9 mouse cellular contexts compared by ENCODE assay signal in the genomic region with DNA sequence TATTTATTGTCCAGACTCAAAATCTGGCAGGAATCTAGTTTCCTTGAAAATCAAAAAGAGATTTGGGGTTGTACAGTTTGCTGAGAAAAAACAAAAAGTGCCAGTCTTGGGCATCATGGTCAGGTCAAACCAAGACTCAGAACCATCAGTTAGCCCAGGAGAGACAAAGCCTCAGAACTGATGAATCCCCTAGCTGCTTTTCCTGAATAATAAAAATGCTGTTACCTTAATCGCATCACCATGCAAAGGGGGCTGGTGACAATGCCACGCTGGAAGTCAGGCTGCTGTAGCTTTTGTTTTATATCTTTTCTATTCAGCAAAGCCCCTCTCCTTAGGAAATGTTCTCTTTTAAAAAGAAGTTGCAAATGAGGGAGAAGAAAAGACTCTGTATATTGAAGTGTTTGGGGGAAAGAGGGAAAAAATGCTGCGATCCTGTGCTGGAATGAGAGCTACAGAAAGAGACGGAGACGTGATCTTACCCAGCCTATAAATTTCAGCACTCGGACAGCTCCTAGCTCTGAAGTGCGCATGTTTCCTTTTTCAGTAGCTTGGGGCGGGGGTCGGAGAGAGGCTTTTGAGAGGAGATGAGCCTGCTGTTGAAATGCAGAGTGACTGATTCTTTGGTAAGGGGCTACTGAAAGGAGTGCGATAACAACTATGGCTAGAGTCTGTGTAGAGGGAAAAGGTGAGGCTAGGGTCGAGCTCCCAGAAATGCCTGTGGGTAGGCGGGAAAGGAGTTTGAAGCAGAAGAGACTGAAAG. TPM values are rescaled to one million over a fixed set of nuclear protein-coding genes. Genes with fewer than 3 reads are reported as not detected.
DNase-seq lines count a peak whose midpoint lies in the region; ATAC-seq and TF ChIP-seq lines count a peak whose summit lies in the region.
"Had no signal": no experiment of that assay in that cellular context is flagged by ENCODE, and none has a peak within 500 bp of the region (broad histone marks: within the 10 kb centered on the region; RNA-seq: fewer than 3 reads in every experiment).

Gene Glra2 (minus strand): TSS at position 455 of the 760 bp plus-strand sequence.

- no peak for ATAC-seq in heart, postnatal 0 days (ENCODE audit: insufficient read depth, low read depth)
- no peak for ATAC-seq in limb, embryonic 11.5 days (ENCODE audit: insufficient number of reproducible peaks, low FRiP score, low TSS enrichment, low read depth)
- no peak for ATAC-seq in CD4-positive, CD25-positive, alpha-beta regulatory T cell, adult 4 months

- peak; percentile 49 to 55 for DNase-seq in cerebellum, postnatal 10 days
- no peak for DNase-seq in cerebellum, adult 8-10 months
- DNase-seq in thymus, postnatal 14 days: peak; percentile 1
- no peak for DNase-seq in thymus, postnatal 25 days
- DNase-seq in heart, postnatal 0 days (ENCODE audit: low spot score): peak; percentile 15
- DNase-seq in limb, embryonic 11.5 days (ENCODE audit: low spot score): peak; percentile 56
- DNase-seq in retina, embryonic 14.5 days (ENCODE audit: low spot score): peak; percentile 73

- H3K4me2 ChIP-seq in heart, postnatal 0 days (ENCODE audit: low read depth, low read length): peak within 1 kb of the TSS; percentile 46; the same call in 1 of the 2 replicates
- H3K4me2 ChIP-seq in limb, embryonic 11.5 days (ENCODE audit: low read depth, severe bottlenecking): no peak within 1 kb of the TSS

- H3K4me1 ChIP-seq in heart, postnatal 0 days (ENCODE audit: control insufficient read depth, insufficient read depth): no peaks in the 10 kb centered on the region
- H3K4me1 ChIP-seq in limb, embryonic 11.5 days (ENCODE audit: control insufficient read depth, insufficient read depth, low read length): no peaks in the 10 kb centered on the region

- 0 out of 2 replicates have a peak within 1 kb of the TSS, but pooled peaks have one; percentile 15 for H3K4me3 ChIP-seq in heart, postnatal 0 days (ENCODE audit: low read depth, low read length)
- no peak within 1 kb of the TSS for H3K4me3 ChIP-seq in limb, embryonic 11.5 days (ENCODE audit: low read depth, low read length)

- no peak for TF ChIP-seq EP300 in heart, postnatal 0 days (IDR thresholded peaks at IDR 0.05; ENCODE audit: low read depth)

- H3K27ac ChIP-seq in heart, postnatal 0 days (ENCODE audit: low read depth): no peak within 1 kb of the TSS
- H3K27ac ChIP-seq in limb, embryonic 11.5 days (replicated peaks; ENCODE audit: low read depth, low read length): no peak within 1 kb of the TSS

- no peaks in the 10 kb centered on the region for H3K27me3 ChIP-seq in heart, postnatal 0 days (ENCODE audit: control insufficient read depth, insufficient read depth, low read length)
- H3K27me3 ChIP-seq in limb, embryonic 11.5 days (ENCODE audit: control insufficient read depth, insufficient read depth, low read length): no peaks in the 10 kb centered on the region

- H3K9ac ChIP-seq in heart, postnatal 0 days (replicated peaks; ENCODE audit: low read depth, low read length): no peak within 1 kb of the TSS
- no peak within 1 kb of the TSS for H3K9ac ChIP-seq in limb, embryonic 11.5 days (ENCODE audit: low read length)

- H3K36me3 ChIP-seq in heart, postnatal 0 days (replicated peaks; ENCODE audit: control insufficient read depth, insufficient read depth, low read length): no peaks in the 10 kb centered on the region
- H3K36me3 ChIP-seq in limb, embryonic 11.5 days (ENCODE audit: control insufficient read depth, insufficient read depth, low read length): no peaks in the 10 kb centered on the region

- TF ChIP-seq CTCF in heart, postnatal 0 days (IDR thresholded peaks at IDR 0.05; ENCODE audit: low read depth): no peak

- WGBS in heart, postnatal 0 days: 20% methylated on average over 12 of the region's 12 CpGs
- 18% methylated on average over 12 of the region's 12 CpGs for WGBS in limb, embryonic 11.5 days

- H3K9me3 ChIP-seq in heart, postnatal 0 days (replicated peaks; ENCODE audit: control insufficient read depth, low read length): no peaks in the 10 kb centered on the region
- H3K9me3 ChIP-seq in limb, embryonic 11.5 days (ENCODE audit: control insufficient read depth, low read length): no peaks in the 10 kb centered on the region

RNA-seq across cellular contexts. Expression of gene Glra2, which starts in this region (rescaled TPM):
- total RNA-seq in heart, postnatal 0 days (2014; rRNA removed; ENCODE audit: low replicate concordance): not detected in 2 replicates
- not detected in 2 replicates for polyA plus RNA-seq in heart, postnatal 0 days (2015; fragmentation: Nextera tagmentation; extraction: Ambion mirVana)
- polyA plus RNA-seq in limb, embryonic 11.5 days (2014; fragmentation: Nextera tagmentation; extraction: Ambion mirVana): 0.05 TPM in 1 of 2 replicates, not detected in the other
- not detected for polyA plus RNA-seq in CD4-positive, CD25-positive, alpha-beta regulatory T cell, adult 4 months (2017; shearing (Covaris generic))
- polyA plus RNA-seq: large intestine, adult 2 months had no signal

Comparison
In these comparisons a context has a peak if more than half of its experiments do, and no peak if none do; other contexts are left out.
1. DNase-seq: peak in cerebellum, postnatal 10 days (2 of 2), thymus, postnatal 14 days (single experiment) and retina, embryonic 14.5 days (single experiment); none in cerebellum, adult 8-10 months (single experiment) and thymus, postnatal 25 days (single experiment).
2. Peak in DNase-seq, H3K4me3 ChIP-seq and H3K4me2 ChIP-seq in heart, postnatal 0 days; RNA of the gene not detected or under 1 TPM.
3. Peak in DNase-seq in limb, embryonic 11.5 days; RNA of the gene not detected or under 1 TPM.